Mouse (Mus musculus): ENCODE results near the gene Lsm6. TPM values are rescaled to one million over a fixed set of nuclear protein-coding genes. Genes with fewer than 3 reads are reported as not detected.

The Lsm6 gene
- polyA plus RNA-seq, 1 experiment from 2014 or later: 163 TPM

GRCm38 (mm10) chr8:78776816-78777215 is 44.1 kb downstream of the Lsm6 start:
- 85% methylated on average over 9 of the region's 9 CpGs for whole genome bisulfite sequencing
- no peak overlapping the region for H3K9ac ChIP-seq (ENCODE audit: low read depth, low read length)
- H3K4me2 ChIP-seq (ENCODE audit: low read depth, low read length): no peak overlapping the region
- no peak overlapping the region for H3K4me3 ChIP-seq (ENCODE audit: low read length)
- H3K4me1 ChIP-seq (ENCODE audit: control insufficient read depth, insufficient read depth, low read length): no peaks in the 10 kb centered on the region
- H3K9me3 ChIP-seq (ENCODE audit: control insufficient read depth, low read length): no peaks in the 10 kb centered on the region
- H3K27me3 ChIP-seq (replicated peaks; ENCODE audit: control insufficient read depth, insufficient read depth, low read length): no peaks in the 10 kb centered on the region
- no peaks in the 10 kb centered on the region for H3K36me3 ChIP-seq (ENCODE audit: control insufficient read depth, insufficient read depth, low read length)
- H3K27ac ChIP-seq (ENCODE audit: low read length): no peak overlapping the region
- ATAC-seq: no peak

DNA sequence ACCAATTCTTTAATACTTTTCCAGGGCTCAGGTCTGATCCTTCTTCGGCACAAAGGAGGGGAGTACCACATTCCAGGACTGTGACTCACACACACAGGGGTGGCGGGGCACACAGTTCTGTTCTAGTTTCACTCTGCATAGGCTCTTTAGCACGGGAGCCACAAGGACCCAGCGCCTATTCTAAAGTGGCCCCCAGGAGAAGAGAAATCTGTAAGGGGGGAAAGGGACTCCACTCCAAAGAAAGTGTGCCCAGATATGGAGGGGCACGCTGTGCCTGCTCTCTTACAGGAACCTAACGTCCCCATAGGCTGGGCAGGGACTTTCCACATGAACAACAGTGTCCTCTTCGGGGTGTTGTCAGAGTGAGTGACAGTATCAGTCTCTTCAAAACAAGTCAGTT is 49.7 kb downstream of the Lsm6 start:
- 0 out of 2 replicates have a peak, but pooled peaks have one; percentile 42 for ATAC-seq
- Histone ChIP-seq H3K4me2 (ENCODE audit: low read depth, low read length) (no peak overlapping the region), H3K4me3 (ENCODE audit: low read length) (no peak overlapping the region), H3K27me3 (replicated peaks; ENCODE audit: control insufficient read depth, insufficient read depth, low read length) (no peaks in the 10 kb centered on the region), H3K4me1 (ENCODE audit: control insufficient read depth, insufficient read depth, low read length) (no peaks in the 10 kb centered on the region), H3K9me3 (ENCODE audit: control insufficient read depth, low read length) (no peaks in the 10 kb centered on the region), H3K36me3 (ENCODE audit: control insufficient read depth, insufficient read depth, low read length) (no peaks in the 10 kb centered on the region), H3K9ac (ENCODE audit: low read depth, low read length) (no peak overlapping the region), H3K27ac (ENCODE audit: low read length) (no peak overlapping the region)
- WGBS: 53% methylated on average over 7 of the region's 7 CpGs

DNA sequence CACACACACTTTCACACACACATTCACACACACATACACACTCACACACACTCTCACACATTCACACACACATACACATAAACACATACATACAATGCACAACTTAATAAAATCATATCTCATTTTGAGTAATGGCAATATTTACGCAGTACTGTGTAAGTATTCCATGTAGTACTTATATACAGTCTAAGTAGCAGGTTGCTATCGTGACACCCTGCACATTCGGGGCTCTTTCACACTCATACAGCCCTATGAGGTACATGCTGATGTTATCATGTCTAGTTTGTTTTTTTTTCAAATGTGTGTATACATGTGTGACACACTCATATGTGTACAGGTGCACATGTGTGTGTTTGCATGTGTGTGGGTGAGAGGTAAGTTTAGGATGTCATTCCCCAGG is 50.4 kb downstream of the Lsm6 start:
- Histone ChIP-seq H3K4me3 (ENCODE audit: low read length) (no peak overlapping the region), H3K4me1 (ENCODE audit: control insufficient read depth, insufficient read depth, low read length) (no peaks in the 10 kb centered on the region), H3K9ac (ENCODE audit: low read depth, low read length) (no peak overlapping the region), H3K27me3 (replicated peaks; ENCODE audit: control insufficient read depth, insufficient read depth, low read length) (no peaks in the 10 kb centered on the region), H3K4me2 (ENCODE audit: low read depth, low read length) (no peak overlapping the region), H3K9me3 (ENCODE audit: control insufficient read depth, low read length) (no peaks in the 10 kb centered on the region), H3K36me3 (ENCODE audit: control insufficient read depth, insufficient read depth, low read length) (no peaks in the 10 kb centered on the region), H3K27ac (ENCODE audit: low read length) (no peak overlapping the region)
- WGBS: 89% methylated on average over 3 of the region's 3 CpGs
- ATAC-seq: no peak

DNA sequence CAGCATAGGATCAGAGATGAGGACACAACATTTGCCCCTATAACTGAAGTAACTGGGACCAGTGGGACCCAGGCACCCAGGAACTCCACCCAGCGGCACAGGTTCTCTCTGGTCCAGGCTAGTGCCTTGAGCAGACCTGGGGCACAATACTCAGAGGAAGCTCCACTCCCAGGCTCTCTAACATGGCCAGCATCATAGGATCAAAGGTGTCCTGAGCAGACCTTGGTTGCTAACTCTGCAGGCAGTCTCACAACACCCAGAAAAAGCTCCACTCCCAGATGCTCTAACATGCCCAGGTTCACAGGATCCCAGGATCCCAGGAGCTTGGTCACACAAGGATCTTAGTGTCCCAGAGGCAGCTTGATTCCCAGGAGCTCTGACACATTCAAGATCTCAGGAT is 55.4 kb downstream of the Lsm6 start:
- H3K4me3 ChIP-seq (ENCODE audit: low read length): no peak overlapping the region
- no peak for ATAC-seq
- no peak overlapping the region for H3K4me2 ChIP-seq (ENCODE audit: low read depth, low read length)
- H3K36me3 ChIP-seq (ENCODE audit: control insufficient read depth, insufficient read depth, low read length): no peaks in the 10 kb centered on the region
- H3K9me3 ChIP-seq (ENCODE audit: control insufficient read depth, low read length): no peaks in the 10 kb centered on the region
- H3K9ac ChIP-seq (ENCODE audit: low read depth, low read length): no peak overlapping the region
- 88% methylated on average over 1 of the region's 1 CpGs for WGBS
- no peaks in the 10 kb centered on the region for H3K4me1 ChIP-seq (ENCODE audit: control insufficient read depth, insufficient read depth, low read length)
- H3K27me3 ChIP-seq (replicated peaks; ENCODE audit: control insufficient read depth, insufficient read depth, low read length): no peaks in the 10 kb centered on the region
- H3K27ac ChIP-seq (ENCODE audit: low read length): no peak overlapping the region

DNA sequence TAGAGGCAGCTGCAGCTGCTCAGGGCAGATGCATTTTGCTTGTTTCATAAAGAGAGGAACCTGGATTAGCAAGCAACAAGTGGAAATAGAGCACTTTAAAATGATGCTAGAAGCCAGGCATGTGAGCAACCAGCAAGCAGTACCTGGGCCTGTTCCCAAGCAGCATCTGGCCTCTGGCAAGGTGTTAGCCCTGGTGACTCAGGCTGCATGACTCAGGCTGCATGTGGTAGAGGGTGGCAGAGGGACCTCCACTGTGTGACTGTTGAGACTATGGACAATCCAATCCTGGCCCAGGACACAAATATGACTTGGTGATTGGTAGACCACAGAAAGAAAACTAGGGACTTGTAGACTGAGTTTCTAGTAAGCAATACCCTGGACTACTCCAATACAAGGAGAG is 56.0 kb downstream of the Lsm6 start:
- Histone ChIP-seq H3K27ac (ENCODE audit: low read length) (no peak overlapping the region), H3K4me2 (ENCODE audit: low read depth, low read length) (no peak overlapping the region), H3K4me1 (ENCODE audit: control insufficient read depth, insufficient read depth, low read length) (no peaks in the 10 kb centered on the region), H3K27me3 (replicated peaks; ENCODE audit: control insufficient read depth, insufficient read depth, low read length) (no peaks in the 10 kb centered on the region), H3K4me3 (ENCODE audit: low read length) (no peak overlapping the region), H3K9me3 (ENCODE audit: control insufficient read depth, low read length) (no peaks in the 10 kb centered on the region), H3K36me3 (ENCODE audit: control insufficient read depth, insufficient read depth, low read length) (no peaks in the 10 kb centered on the region), H3K9ac (ENCODE audit: low read depth, low read length) (no peak overlapping the region)
- ATAC-seq: no peak

- no peaks in the 10 kb centered on the region for H3K36me3 ChIP-seq (ENCODE audit: control insufficient read depth, insufficient read depth, low read length)
- H3K27ac ChIP-seq (ENCODE audit: low read length): no peak overlapping the region
- ATAC-seq: no peak
- no peak overlapping the region for H3K9ac ChIP-seq (ENCODE audit: low read depth, low read length)
- H3K4me3 ChIP-seq (ENCODE audit: low read length): no peak overlapping the region
- H3K27me3 ChIP-seq (replicated peaks; ENCODE audit: control insufficient read depth, insufficient read depth, low read length): no peaks in the 10 kb centered on the region
- no peaks in the 10 kb centered on the region for H3K4me1 ChIP-seq (ENCODE audit: control insufficient read depth, insufficient read depth, low read length)
- H3K9me3 ChIP-seq (ENCODE audit: control insufficient read depth, low read length): no peaks in the 10 kb centered on the region
- H3K4me2 ChIP-seq (ENCODE audit: low read depth, low read length): no peak overlapping the region
Observed at GRCm38 (mm10) chr8:78759139-78759538, 61.8 kb downstream of the Lsm6 start.

GRCm38 (mm10) chr8:78754986-78755385 is 66.0 kb downstream of the Lsm6 start:
- Histone ChIP-seq H3K4me1 (ENCODE audit: control insufficient read depth, insufficient read depth, low read length) (no peaks in the 10 kb centered on the region; the same call in 1 of the 2 replicates), H3K4me2 (ENCODE audit: low read depth, low read length) (no peak overlapping the region), H3K36me3 (ENCODE audit: control insufficient read depth, insufficient read depth, low read length) (no peaks in the 10 kb centered on the region), H3K27ac (ENCODE audit: low read length) (no peak overlapping the region), H3K9ac (ENCODE audit: low read depth, low read length) (no peak overlapping the region), H3K9me3 (ENCODE audit: control insufficient read depth, low read length) (no peaks in the 10 kb centered on the region), H3K27me3 (replicated peaks; ENCODE audit: control insufficient read depth, insufficient read depth, low read length) (no peaks in the 10 kb centered on the region), H3K4me3 (ENCODE audit: low read length) (no peak overlapping the region)
- no peak for ATAC-seq
- 78% methylated on average over 4 of the region's 4 CpGs for WGBS

Other genes with a start within 250 kb of the Lsm6 start
- 5.1 and 5.2 TPM in 2 replicates for gene Zfp827, start 207.3 kb upstream of the Lsm6 start, polyA plus RNA-seq (2015; fragmentation: Nextera tagmentation; extraction: Ambion mirVana)

Measured in intestine, embryonic 16.5 days (tissue).